Mouse (Mus musculus) erythroblast, embryonic 14.5 days (primary cell): ENCODE data around the gene Eif3a.

ENCODE experiments used
- GATA1 ChIP-seq: IDR thresholded peaks from 2 replicates; pipeline ENCODE4 v1.6.1; 2012; ENCODE audit warnings: low read length, inconsistent platforms, mixed read lengths
- TAL1 ChIP-seq: IDR thresholded peaks from 3 replicates; pipeline ENCODE4 v1.6.1; 2012; ENCODE audit warnings: low read length, inconsistent platforms, mixed read lengths

- no peak for TF ChIP-seq GATA1
- TF ChIP-seq TAL1, result no peak
Measured at GRCm38 (mm10) chr19:60791164-60791563, 706 bp upstream of the Eif3a start.
